Mouse (Mus musculus): ENCODE measurements around the gene 9230110F15Rik.
"Not testable (repeated sequence)": the region's sequence is repeated elsewhere in the genome, so short reads cannot be mapped to it uniquely, and the experiment has no call there.

9230110F15Rik gene

GRCm38 (mm10) chr9:35844050-35844449 lies at the start of gene 9230110F15Rik:
Gene 9230110F15Rik (minus strand): TSS chr9:35844150.
- no peak for DNase-seq (ENCODE audit: inconsistent age in 2 of 2, low spot score in 1 of 2)

GRCm38 (mm10) chr9:35893112-35893511 lies 49.2 kb upstream of the 9230110F15Rik start:
- DNase-seq (ENCODE audit: inconsistent age in 2 of 2, low spot score in 1 of 2), result not testable (repeated sequence)

GRCm38 (mm10) chr9:35817881-35818280 lies 26.1 kb downstream of the 9230110F15Rik start:
- not testable (repeated sequence) for DNase-seq (ENCODE audit: inconsistent age in 2 of 2, low spot score in 1 of 2)

GRCm38 (mm10) chr9:35798146-35798545 lies 45.8 kb downstream of the 9230110F15Rik start:
- no peak for DNase-seq (ENCODE audit: inconsistent age in 2 of 2, low spot score in 1 of 2)

- DNase-seq (ENCODE audit: inconsistent age in 2 of 2, low spot score in 1 of 2), result no peak
Measured at GRCm38 (mm10) chr9:35790001-35790400, 53.9 kb downstream of the 9230110F15Rik start, which contains the start of the genes Gm27235 and D730048I06Rik. Gene Gm27235 (minus strand): TSS chr9:35790101. Gene D730048I06Rik (minus strand): TSS chr9:35790112.

All from adrenal gland, adult (tissue).